Mouse (Mus musculus) kidney, adult 2 months (tissue): Measurements from ENCODE around the gene Pip5kl1. TPM values are rescaled to one million over a fixed set of nuclear protein-coding genes. Genes with fewer than 3 reads are reported as not detected.

ENCODE experiments used
- DNase-seq: peaks from one replicate; pipeline ENCODE4 v3.0.0; 2021
- H3K27ac ChIP-seq: fragments of 200-500 bp; 2 replicates; pipeline ENCODE4 v1.5.1; 2012; ENCODE audit warnings: low read depth, low read length, control low read depth, inconsistent platforms; ENCODE audit not compliant: insufficient read depth
- H3K27me3 ChIP-seq: fragments of 200-500 bp; replicated peaks from 2 replicates; pipeline ENCODE4 v1.6.1; 2012; ENCODE audit warnings: mild to moderate bottlenecking, moderate library complexity, low read length, inconsistent platforms; ENCODE audit not compliant: control insufficient read depth, insufficient read depth
- H3K36me3 ChIP-seq: fragments of 200-500 bp; 2 replicates; pipeline ENCODE4 v1.6.1; 2012; ENCODE audit warnings: mild to moderate bottlenecking, moderate library complexity, low read length, inconsistent platforms; ENCODE audit not compliant: control insufficient read depth, insufficient read depth
- H3K4me1 ChIP-seq: fragments of 200-500 bp; 2 replicates; pipeline ENCODE4 v1.6.1; 2011; ENCODE audit warnings: low read length; ENCODE audit not compliant: control insufficient read depth, insufficient read depth
- H3K4me3 ChIP-seq: fragments of 200-500 bp; 2 replicates; pipeline ENCODE4 v1.5.1; 2011; ENCODE audit warnings: mild to moderate bottlenecking, low read depth, low read length, control low read depth; ENCODE audit not compliant: insufficient read depth
- CTCF ChIP-seq: fragments of 200-500 bp; conservative IDR thresholded peaks from 2 replicates; pipeline ENCODE4 v1.5.1; 2011; ENCODE audit warnings: low read depth, mild to moderate bottlenecking, control low read depth, low read length, moderate library complexity, mixed read lengths; ENCODE audit not compliant: insufficient read depth, insufficient read length
- POLR2A ChIP-seq: fragments of 200-500 bp; IDR thresholded peaks from one replicate; pipeline ENCODE4 v1.6.1; 2011; ENCODE audit warnings: low read depth, low read length, control low read depth
- WGBS: fragments of 180-500 bp; shearing (Covaris S2); methylation state at CpG from one replicate; pipeline ENCODE4 v1.1.7; 2018; 5-methylcytosine and 5-hydroxymethylcytosine counted together
- polyA plus RNA-seq: library from polyadenylated mRNA; depleted of rRNA; stranded (reverse); fragments of >200 nt; gene quantifications from 2 replicates; pipeline ENCODE4 v1.2.3, GENCODE M21; 2012

The Pip5kl1 gene
- polyA plus RNA-seq, 1 experiment, result not detected

GRCm38 (mm10) chr2:32549171-32549570 is 25.4 kb upstream of the Pip5kl1 start:
- Histone ChIP-seq H3K27ac (no peak overlapping the region), H3K4me3 (no peak overlapping the region), H3K36me3 (no peaks in the 10 kb centered on the region), H3K4me1 (peaks cover 19% of the 10 kb centered on the region; the same call in 1 of the 2 replicates), H3K27me3 (no peaks in the 10 kb centered on the region)
- WGBS, result 75% methylated on average over 9 of the region's 9 CpGs
- DNase-seq, result no peak
- TF ChIP-seq CTCF (no peak), POLR2A (no peak)

GRCm38 (mm10) chr2:32549764-32550163 is 24.8 kb upstream of the Pip5kl1 start:
- H3K27me3 ChIP-seq, result no peaks in the 10 kb centered on the region
- 38% methylated on average over 6 of the region's 6 CpGs for WGBS
- H3K27ac ChIP-seq, result no peak overlapping the region
- no peak for DNase-seq
- TF ChIP-seq POLR2A (no peak), CTCF (no peak)
- no peak overlapping the region for H3K4me3 ChIP-seq
- no peaks in the 10 kb centered on the region for H3K36me3 ChIP-seq
- H3K4me1 ChIP-seq, result peaks cover 19% of the 10 kb centered on the region; the same call in 1 of the 2 replicates

GRCm38 (mm10) chr2:32551236-32551635 is 23.4 kb upstream of the Pip5kl1 start:
- no peak for DNase-seq
- Histone ChIP-seq H3K4me3 (no peak overlapping the region), H3K4me1 (peaks cover 24% of the 10 kb centered on the region; the same call in 1 of the 2 replicates), H3K27me3 (no peaks in the 10 kb centered on the region), H3K36me3 (no peaks in the 10 kb centered on the region), H3K27ac (no peak overlapping the region)
- 71% methylated on average over 5 of the region's 5 CpGs for WGBS
- TF ChIP-seq CTCF (no peak), POLR2A (no peak)

GRCm38 (mm10) chr2:32553592-32554148 is 20.9 kb upstream of the Pip5kl1 start:
- Histone ChIP-seq H3K27ac (no peak overlapping the region), H3K27me3 (no peaks in the 10 kb centered on the region), H3K36me3 (no peaks in the 10 kb centered on the region), H3K4me1 (peaks cover 10% of the 10 kb centered on the region; the same call in 1 of the 2 replicates), H3K4me3 (no peak overlapping the region)
- TF ChIP-seq POLR2A, result no peak
- TF ChIP-seq CTCF, result no peak
- 66% methylated on average over 7 of the region's 7 CpGs for WGBS
- no peak for DNase-seq

GRCm38 (mm10) chr2:32555484-32555883 is 19.1 kb upstream of the Pip5kl1 start:
- Histone ChIP-seq H3K4me3 (no peak overlapping the region), H3K36me3 (no peaks in the 10 kb centered on the region), H3K27me3 (no peaks in the 10 kb centered on the region), H3K4me1 (peaks cover 6% of the 10 kb centered on the region; the same call in 1 of the 2 replicates), H3K27ac (no peak overlapping the region)
- TF ChIP-seq CTCF, result no peak
- no peak for TF ChIP-seq POLR2A
- WGBS, result 40% methylated on average over 4 of the region's 4 CpGs
- peak; percentile 63 for DNase-seq

GRCm38 (mm10) chr2:32556019-32556418 is 18.6 kb upstream of the Pip5kl1 start:
- WGBS, result 67% methylated on average over 7 of the region's 7 CpGs
- TF ChIP-seq POLR2A, result no peak
- TF ChIP-seq CTCF, result no peak
- 0 out of 2 replicates have a peak overlapping the region, but pooled peaks have one; percentile 21 for H3K27ac ChIP-seq

GRCm38 (mm10) chr2:32559570-32559969 is 15.0 kb upstream of the Pip5kl1 start:
- H3K36me3 ChIP-seq, result no peaks in the 10 kb centered on the region
- H3K27ac ChIP-seq, result no peak overlapping the region
- TF ChIP-seq POLR2A (no peak), CTCF (no peak)
- H3K4me1 ChIP-seq, result peaks cover 6% of the 10 kb centered on the region; the same call in 1 of the 2 replicates
- DNase-seq, result no peak
- 72% methylated on average over 5 of the region's 5 CpGs for WGBS
- H3K27me3 ChIP-seq, result no peaks in the 10 kb centered on the region
- no peak overlapping the region for H3K4me3 ChIP-seq

More at GRCm38 (mm10) chr2:32556019-32556418, 18.6 kb upstream of the Pip5kl1 start:
- Histone ChIP-seq H3K4me1 (peaks cover 6% of the 10 kb centered on the region; the same call in 1 of the 2 replicates), H3K36me3 (no peaks in the 10 kb centered on the region), H3K4me3 (no peak overlapping the region), H3K27me3 (no peaks in the 10 kb centered on the region)
- DNase-seq, result no peak
